Mouse (Mus musculus) kidney, adult 11 months (tissue): ENCODE measurements around the gene Ak4.
"Not testable (repeated sequence)": the region's sequence is repeated elsewhere in the genome, so short reads cannot be mapped to it uniquely, and the experiment has no call there.

Source experiments
- DNase-seq: peaks from one replicate; pipeline ENCODE4 v3.0.0; 2022

Ak4 gene

DNA sequence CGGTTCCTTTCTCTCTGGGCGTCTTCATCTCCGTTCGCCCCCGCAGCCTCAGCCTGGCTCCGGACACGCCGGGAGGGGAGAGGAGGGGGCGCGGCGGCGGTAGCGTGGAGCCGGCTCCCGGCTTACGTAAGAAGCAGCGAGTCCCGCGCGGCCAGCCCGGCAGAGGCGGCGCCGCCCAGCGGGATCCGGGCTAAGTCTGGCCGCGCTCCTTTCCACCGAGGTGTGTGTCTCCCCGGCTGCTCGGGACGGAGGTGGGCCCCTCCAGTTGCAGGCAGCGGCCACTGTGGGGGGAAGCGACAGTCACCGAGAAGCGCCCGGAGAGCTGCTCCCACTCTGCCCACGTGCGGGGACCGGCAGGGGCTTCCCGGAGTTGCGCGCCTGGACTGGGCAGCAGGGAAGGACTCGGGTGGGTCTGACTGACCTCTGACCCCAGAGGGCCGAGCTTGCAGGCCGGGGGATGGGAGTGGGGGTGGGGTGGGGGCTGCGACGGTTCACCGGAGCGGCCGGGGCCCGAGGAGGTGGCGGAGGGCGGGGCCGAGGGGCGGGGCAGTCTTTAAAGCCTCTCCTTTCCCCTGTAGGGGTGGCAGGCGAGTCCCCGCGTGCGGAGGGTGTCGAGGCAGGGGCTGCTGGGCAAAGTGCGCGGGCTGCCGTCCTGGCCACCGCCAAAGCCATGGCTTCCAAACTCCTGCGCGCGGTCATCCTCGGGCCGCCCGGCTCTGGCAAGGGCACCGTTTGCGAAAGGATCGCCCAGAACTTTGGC is at the start of gene Ak4:
Gene Ak4 (plus strand): TSS at position 127 of the 760 bp plus-strand sequence.
- peak; percentile 78 for DNase-seq

DNA sequence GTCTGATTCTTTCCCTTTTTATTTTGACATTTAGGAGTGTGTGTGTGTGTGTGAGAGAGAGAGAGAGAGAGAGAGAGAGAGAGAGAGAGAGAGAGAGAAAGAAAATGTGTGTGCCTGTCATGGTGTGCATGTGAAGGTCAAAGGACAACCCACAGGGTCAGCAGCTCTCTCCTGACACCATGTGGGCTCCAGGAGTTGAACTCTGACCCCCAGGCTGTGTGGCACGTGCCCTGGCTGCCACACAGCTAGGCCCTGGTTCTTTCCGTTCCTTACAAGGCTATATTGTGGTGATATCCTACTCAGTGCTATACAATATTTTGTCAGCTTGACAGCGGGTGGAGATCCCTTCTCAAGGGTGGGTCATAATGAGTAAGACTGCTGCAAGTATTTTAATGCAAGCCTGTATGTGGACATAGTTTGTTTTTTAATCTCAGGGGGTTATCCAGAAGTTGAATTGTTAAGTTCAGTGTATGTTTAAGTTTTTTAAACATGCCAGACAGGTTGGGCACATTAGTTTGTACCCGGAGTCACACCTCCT is 49.3 kb upstream of the Ak4 start:
- peak; percentile 71 for DNase-seq

DNA sequence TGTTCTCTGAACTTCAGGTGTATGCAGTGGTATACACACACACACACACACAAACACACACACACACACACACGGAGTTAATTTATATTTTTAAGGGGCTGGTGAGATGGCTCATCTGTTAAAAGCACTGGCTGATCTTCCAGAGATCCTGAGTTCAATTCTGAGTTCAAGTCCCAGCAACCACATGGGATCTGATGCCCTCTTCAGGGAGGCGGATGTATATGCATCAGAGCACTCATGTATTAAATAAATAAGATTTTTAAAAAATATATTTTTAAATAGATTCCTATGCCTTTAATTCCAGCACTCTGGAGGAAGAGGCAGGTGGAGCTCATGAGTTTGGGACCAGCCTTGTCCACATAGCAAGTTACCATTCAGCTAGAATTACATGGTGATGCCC is 46.8 kb upstream of the Ak4 start:
- no peak for DNase-seq

DNA sequence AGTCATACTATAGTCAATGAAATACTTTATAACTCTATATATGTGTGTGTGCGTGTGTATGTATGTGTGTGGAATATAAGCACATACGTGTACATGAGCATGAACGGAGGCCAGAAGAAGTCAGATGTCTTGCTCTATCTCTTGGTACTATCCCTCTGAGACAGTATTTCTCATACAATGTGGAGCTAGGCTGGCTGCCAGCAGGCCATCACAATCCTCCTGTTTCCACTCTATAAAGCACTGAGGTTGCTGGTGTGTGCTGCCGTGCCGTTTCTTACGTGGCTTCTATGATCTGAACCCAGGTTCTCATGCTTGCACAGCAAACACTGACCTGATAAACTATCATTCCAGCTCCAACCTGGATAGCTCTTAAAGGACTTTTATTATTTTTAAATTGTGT is 46.3 kb upstream of the Ak4 start:
- no peak for DNase-seq

DNA sequence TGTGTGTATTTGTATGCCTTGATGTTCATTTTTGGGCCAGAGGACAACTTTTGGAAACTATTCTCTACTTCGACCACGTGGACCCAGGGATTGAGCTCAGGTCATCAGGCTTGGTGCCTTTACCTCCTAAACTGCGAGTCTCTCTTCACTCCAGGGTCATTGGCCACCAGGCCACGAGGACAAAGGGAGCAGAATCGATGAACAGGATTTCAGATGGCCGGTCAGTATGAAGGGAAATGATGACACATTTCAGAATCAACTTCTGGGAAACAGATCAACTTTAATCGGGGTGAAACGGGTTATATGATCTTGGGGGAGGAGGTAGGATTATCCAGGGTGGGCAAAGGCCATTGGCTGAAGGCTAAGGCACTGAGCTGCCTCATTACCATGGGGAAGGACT is 45.0 kb upstream of the Ak4 start:
- DNase-seq = no peak

DNA sequence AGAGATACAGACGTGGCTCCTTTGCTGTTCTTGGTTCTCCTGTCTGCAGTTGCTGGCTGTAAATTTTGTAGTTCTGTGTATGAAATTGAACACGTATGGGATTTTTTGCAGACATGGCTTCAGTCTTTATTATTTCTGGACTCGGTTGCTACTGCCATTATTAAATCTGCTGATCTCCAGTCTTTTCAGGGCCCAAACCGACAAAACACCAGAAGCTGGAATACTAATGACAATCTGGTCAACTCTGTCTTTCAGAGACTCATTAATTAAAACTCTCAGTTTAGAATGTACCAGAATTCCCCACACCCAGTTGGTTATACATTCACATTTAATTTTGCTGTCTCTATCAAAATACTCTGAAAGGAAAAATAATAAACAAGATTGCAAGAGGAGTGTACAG is 42.2 kb upstream of the Ak4 start:
- DNase-seq = no peak

DNA sequence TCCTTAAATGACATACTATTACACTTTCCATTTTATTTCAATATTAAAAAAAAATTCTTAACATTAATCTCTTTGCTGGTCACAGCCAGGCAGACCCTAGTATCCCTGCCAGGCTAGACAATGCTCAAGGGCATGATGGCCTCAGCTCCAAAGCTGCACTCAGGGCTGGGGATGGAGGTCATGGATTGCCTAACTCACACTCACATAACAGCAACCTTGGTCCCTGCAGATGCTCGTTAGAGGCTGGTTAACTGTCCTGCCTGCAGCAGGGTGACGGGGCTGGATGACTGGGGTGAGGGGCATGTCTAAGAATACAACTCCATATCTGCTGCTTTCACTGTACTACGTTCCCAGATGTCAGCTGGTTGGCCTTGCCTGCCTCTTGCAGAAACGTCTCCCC is 40.8 kb upstream of the Ak4 start:
- DNase-seq = no peak

DNA sequence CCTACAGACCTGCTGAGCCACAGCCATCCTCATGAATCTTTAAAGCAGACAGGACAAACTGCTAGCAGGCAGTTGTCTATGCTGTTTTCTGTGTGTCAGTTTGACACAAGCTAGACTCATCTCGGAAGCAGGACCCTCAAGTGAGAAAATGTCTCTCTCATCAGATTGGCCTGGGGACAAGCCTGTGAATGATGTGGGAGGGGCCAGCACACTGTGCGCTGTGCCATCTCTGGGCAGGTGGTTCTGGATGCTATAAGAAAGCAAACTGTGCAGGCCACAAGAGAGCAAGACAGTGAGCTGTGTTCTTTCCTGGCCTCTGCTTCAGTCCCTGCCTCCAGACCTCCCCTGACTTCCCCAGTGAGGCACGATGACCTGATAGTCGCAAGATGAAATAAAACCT is 40.3 kb upstream of the Ak4 start:
- no peak for DNase-seq

DNA sequence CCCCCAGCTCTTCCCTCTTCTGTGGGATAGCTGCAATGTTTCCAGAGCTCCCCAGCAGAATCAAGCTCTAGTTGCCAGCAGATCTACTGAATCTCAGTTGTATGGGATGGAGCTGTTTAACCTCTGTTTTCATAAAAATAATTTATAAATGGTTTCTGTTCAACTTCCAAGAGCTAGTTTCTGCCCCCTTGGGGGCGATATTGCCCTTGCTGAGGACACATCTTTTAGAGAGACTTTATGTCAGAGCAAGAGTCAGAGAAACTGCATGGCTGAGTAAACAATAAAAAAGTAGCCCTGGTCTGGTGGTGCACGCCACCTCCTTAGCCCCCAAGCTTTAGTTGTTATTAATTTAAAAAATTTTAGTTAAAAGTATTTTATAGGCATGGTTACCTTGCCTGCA is 34.1 kb upstream of the Ak4 start:
- DNase-seq = no peak

DNA sequence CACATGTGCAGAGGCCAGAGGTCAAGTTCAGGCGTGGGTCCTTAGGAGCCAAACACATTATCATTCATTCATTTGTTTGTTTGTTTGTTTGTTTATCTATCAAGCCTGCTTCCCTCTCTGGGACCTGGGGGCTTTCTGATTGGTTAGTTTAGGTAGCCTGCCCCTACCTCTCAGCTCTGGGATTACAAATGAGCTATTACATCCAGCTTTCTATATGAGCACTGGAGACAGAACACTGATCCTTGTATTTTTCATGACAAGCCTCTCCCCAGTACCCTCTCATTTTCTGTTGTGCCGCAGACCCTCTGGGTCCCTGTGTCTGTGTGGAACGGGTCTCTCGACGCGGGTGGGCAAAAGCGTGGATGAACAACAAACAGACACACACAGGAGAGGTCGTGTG is 30.8 kb upstream of the Ak4 start:
- DNase-seq = no peak

DNA sequence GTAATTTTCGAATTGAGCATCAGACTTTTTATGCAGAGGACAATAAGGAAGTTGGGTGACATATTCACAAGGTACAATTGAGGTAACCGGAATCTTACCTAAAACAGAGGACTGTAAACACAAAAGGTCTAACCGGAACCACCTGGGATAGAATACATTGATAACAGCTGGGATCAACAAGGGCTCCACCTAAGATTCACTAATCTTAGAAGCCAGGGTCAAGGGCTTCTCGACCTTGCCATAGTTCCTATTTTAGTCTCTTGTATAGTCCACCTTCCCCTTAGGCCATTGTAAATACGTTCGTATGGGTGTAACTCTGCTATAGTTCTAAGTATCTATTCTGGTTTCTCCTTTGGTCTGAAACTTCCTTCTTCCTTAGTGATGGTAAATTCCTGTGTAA is 30.4 kb upstream of the Ak4 start:
- not testable (repeated sequence) for DNase-seq

DNA sequence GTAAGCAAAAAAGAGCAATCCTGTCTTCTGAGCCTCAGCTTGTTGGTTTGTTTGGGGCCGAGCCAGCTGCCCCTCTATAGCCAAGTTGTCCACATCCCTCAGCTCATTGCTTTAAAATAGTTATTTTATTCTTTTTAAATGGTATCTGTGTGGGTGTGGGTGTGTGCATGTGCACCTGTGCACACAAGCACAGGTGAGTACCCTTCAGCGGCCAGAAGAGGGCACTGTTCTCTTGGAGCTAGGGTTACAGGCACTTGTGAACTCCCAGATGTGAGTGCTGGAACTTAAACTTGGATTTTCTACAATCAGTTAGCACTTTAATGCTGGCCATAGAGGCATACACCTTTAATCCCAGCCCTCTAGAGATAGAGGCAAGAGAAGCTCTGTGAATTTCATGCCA is 26.8 kb upstream of the Ak4 start:
- DNase-seq = peak; percentile 33

DNA sequence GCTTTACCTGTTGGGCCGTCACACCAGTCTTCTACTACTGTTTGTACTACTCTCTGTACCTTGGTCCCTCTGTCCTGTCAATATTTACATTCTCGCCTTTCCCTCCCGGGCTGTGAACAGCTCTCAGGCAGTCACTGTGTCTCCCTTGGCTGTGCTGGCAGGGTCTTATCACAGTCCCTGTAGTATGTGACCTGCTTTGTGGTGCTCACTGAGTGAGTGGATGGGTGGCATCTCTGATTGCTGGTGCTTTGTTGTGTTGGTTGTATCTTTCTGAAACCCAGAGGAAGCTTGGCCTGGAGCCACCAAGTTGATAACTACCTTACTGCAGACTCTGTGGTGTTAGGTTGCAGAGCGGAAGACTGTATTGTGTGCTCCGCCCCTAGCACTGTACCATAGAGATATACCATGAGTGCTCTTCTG is 25.8 kb upstream of the Ak4 start:
- DNase-seq = no peak

DNA sequence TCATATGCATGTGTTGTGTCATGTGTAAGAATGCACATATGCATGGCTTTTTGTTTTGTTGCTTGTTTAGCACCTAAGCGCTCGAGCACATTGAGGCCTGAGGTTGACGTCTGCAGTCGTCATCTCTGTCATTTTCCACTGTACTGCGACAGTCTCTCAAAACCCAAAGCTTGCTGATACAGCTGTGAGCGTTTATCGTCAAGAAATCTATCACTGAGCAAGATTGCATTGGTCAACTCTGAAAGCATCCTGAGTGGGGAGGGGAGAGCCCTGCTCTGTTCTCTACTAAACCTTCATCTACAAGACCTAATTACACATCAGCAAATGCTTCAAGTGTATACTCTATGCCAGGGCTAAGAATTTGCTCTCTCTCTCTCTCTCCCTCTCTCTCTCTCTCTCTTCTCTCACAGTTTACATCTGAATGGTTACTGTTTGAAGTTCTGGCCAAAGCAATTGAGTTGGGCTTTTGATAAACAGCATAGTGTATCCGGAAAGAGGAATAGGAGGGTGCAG is 24.0 kb upstream of the Ak4 start:
- DNase-seq = no peak

DNA sequence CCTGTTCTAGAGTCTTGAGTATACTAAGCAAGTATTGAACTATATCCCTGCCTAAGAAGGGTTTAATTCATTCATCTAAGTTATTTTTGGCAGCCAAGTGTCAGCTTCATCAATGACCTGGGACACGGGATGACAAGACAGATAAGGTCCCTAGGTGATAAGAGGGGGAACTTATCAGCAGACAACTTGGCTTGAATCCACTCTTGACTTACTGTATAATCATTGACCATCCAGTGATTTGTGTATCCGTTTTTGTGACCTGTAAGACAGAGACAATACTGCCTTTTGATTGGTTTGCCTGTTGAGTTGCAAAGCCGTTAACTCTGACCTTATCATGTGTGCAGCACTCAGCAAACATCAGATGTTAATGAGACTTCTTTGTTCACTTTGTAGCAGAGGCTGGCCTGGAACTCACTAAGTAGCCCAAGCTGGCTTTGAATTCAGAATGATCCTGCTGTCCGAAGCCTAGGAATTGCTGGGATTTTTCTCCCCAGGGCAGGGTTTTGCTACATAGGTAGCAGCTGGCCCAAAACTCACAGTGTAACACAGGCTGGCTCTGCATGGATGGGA is 19.0 kb upstream of the Ak4 start:
- DNase-seq = no peak

DNA sequence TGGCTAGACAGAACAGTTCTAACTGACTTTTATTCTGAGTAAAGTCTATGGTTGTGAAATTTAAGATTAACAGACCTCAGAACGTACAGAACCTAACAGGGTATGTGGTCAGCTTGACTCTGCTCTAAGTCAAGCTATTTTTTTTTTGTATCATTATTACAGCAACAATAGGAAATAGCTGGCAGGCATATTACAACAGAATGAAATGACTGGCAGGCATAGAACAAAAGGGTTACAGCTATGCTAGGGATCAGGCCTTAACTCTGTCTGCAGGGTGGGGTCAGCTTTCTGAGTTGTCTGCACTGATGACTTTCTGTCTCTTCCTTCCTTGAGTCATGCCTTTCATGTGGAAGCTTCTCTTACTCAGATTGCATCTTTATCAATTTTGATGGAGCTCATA is 17.1 kb upstream of the Ak4 start:
- DNase-seq = no peak

DNA sequence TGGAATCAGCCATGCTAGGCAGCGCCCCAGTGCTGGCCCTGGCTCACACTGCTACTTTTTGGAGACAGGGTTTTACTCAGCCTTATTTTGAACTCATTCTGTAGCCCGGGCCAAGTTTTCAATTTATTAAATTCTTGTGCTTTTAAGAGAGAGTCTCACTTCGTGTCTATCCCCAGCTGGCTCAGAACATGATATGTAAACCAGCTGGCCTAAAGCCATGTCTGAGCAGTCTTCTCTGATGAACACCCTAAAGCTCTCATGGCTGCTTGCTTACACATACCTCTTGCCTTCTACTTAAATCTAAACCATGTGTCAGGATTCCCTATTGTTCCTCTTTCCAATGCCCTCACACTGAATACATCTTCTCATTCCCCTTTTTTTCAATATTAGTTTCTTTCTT is 14.2 kb upstream of the Ak4 start:
- DNase-seq = no peak

DNA sequence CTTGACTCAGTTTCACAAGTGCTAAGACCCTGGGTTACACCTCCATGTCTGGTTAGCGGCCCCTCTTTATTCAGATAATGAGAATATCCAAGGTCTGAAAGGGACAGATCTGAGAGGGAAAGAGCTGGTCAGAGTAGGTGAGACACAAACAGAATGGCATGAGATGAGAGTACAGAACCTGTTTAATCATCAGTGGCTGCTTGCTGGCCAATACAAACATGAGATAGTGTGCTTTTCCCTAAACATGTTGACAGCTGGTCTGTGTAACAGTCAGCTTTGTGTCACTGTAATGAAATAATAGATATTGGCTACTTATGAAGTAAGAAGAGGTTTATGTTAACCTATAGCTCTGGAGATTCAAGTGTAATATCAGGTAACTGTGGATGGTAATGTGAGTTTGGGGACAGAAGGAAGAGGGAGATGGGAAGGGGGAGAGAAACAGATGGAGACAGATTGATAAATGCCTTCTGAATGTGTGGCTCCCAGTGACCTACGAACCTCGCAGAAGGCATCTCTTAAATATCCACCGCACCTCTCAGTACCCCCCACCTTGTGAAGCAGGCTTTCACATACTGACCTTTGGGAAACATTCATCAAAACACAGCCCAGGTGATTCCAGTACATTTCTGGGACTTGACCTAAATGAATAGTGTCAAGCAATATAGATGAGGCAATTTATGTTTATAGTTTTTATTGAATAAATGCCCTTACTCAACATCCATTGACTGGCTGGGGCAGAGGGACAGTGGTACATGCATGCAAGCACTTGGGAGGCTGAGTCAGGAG is 12.5 kb upstream of the Ak4 start:
- no peak for DNase-seq

DNA sequence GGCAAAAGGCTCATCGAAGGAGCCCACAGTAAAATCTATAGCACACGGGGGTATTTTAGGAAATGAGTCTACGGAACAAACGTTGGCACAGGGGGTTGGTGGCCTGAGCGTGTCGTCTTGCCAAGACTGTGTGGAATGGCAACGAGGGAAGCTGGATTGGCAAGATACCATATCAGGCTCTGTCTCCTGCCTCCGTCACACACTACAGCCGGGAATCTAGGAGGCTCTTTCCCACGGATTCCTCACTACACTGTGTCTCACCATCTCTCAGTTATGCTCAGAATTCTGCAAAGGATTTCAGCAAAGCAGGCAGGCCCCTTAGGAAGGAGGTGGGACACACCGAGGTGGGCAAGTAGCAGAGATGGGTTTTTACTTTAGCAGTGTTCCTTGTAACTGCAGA is 2.1 kb upstream of the Ak4 start:
- DNase-seq = no peak

DNA sequence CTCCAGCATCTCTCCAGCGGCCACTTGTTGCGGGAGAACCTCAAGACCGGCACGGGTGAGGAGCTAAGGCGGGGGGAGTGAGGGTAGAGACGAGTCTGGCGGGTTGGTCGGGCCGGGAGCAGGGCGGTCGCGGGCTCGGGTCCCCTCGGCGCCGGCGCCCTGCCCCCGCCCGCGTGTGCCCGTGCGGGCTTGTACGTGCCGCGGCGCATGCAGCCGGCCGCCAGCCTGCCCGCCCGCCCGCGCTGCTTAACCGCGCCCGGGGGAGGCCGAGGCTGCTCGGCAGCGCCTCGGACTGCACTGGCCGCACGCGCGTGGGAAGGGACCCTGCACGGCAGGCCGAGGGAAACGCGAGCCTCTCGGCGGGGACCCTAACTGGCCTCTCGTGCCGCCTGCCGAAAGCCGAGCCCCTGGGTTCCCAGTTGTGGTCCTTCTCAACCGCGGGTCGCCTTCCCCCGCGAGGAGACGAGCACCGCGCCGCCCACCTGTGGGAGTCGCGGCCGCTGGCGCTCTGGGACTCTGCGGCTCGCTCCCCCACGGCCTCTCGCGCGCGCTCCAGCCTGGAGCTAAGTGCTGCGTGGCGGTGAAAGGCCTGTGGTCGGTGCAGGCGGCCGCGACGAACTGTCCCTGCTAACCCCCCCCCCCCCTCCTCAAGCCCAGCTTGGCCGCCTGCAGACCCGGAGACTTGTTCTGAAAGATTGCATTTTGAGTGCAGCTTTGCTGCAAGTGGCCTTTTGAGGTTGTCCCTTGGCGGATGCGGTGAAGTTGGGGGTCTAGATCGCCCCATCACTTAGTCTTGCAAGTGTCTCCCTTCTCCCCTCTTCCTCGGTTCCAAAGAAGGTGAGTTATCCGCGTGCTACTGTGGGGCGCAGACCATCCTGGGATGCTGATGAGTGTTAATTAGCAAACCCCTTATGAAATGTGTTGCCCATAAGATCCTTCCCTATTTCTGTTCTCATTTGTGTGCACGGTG is 1.1 kb downstream of the Ak4 start:
- no peak for DNase-seq

DNA sequence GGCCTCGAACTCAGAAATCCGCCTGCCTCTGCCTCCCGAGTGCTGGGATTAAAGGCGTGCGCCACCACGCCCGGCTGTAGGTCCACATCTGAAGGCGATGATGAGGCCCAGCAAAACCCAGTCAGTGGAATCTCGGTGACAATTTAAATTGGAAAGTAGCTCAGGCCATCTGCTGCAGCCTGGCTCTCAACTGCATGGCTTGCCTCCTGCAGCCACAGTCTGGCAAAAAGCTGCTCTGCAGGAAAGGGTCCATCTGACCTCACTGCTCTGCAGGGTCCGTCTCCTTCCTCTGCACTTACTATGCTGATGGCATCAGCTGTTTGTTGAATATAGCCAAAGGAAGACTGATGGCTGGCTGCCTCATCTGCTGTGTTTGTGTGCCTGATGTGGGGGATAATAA is 3.9 kb downstream of the Ak4 start:
- DNase-seq = no peak

DNA sequence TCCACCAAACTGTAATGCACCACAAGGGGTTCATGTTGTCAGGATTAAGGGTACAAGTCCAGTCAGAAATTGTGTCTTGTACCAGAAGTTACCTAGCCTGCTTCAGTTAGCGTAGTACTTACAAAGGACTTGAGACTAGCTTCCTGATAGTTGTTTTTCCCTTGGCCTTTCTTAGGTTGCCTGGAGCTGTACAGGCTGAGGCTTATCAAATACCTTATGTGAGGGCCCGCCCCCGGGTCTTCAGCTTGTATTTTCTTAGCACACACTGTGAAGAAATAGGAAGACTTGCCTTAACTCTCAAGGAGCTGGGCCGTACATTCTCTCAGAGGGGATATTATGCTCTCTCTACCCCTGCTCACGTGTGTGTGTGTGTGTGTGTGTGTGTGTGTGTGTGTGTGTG is 4.5 kb downstream of the Ak4 start:
- no peak for DNase-seq

DNA sequence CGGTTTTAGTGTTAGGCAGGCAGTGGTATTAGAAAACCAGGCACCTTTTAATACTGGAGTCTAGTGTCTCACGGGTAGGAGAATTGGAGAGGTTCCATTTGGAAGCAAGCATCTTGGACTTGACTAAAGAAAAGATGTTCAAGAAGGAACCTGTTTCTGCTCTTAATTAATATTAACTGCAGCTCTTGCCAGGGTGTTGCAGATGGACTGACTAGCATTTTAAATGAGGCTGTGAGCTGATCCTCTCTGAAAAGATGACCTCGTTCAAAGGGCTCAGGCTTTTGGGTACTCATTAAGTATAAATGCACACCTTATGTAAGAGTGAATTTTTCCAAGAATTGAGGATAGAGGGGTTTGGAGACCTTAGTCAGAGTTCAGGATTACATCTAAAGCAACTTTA is 5.4 kb downstream of the Ak4 start:
- DNase-seq = peak; percentile 80
